Mouse (Mus musculus): ENCODE measurements around the gene Nav2. TPM values are rescaled to one million over a fixed set of nuclear protein-coding genes. Genes with fewer than 3 reads are reported as not detected.

Gene Nav2
- polyA plus RNA-seq, 1 experiment from 2014 or later: 12.4 TPM

DNA sequence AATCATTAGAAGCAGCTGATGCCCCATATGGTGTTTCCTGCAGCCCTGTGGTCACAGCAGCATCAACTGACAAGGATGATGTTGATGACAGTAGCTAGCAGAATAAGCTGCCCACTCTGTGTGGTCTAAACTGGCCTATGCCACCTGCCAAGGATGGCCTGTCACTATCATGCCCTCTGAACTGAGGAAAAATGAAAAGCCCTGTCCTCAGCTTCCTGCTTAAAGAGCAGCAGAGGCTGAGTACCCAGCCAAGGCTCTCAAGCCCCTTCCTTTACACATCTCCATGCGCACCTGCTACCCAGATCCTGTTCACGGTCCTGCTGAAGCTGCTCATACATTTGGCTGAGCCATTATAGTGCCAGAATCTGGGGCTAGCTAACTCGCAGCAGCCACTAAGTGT is 193.7 kb downstream of the Nav2 start:
- 86% methylated on average over 3 of the region's 3 CpGs for WGBS
- no peaks in the 10 kb centered on the region for H3K9me3 ChIP-seq

DNA sequence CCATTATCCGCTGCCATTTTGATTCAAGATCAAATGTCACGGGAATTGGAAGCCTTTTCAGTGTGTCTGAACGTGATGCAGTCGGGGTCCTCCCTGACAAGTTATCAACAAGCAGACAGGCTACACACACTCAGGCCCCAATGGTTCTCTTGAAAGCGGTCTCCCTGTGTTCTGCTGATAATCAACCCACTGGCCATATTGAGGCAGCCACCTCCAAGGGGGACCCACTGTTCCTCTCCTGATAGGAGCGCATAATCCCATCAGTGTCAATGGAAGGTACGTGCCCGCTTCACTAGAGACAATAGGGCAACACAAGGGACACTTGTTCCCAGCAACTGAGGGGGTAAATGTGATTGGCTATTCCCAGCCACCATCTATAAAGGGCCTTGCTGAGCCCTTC is 195.9 kb downstream of the Nav2 start:
- Histone ChIP-seq H3K4me1 (replicated peaks) (no peaks in the 10 kb centered on the region), H3K36me3 (no peaks in the 10 kb centered on the region), H3K27me3 (no peaks in the 10 kb centered on the region), H3K27ac (no peak overlapping the region), H3K9ac (replicated peaks) (no peak overlapping the region), H3K4me2 (no peak overlapping the region), H3K4me3 (replicated peaks) (no peak overlapping the region), H3K9me3 (no peaks in the 10 kb centered on the region)
- WGBS: 84% methylated on average over 8 of the region's 8 CpGs
- no peak for ATAC-seq (ENCODE audit: insufficient number of reproducible peaks, insufficient read depth, low FRiP score, low TSS enrichment, low read depth)

More for the DNA sequence above, 193.7 kb downstream of the Nav2 start:
- Histone ChIP-seq H3K27ac (no peak overlapping the region), H3K9ac (replicated peaks) (no peak overlapping the region), H3K4me3 (replicated peaks) (no peak overlapping the region), H3K27me3 (no peaks in the 10 kb centered on the region), H3K4me1 (replicated peaks) (no peaks in the 10 kb centered on the region), H3K4me2 (no peak overlapping the region), H3K36me3 (no peaks in the 10 kb centered on the region)
- ATAC-seq (ENCODE audit: insufficient number of reproducible peaks, insufficient read depth, low FRiP score, low TSS enrichment, low read depth): no peak

DNA sequence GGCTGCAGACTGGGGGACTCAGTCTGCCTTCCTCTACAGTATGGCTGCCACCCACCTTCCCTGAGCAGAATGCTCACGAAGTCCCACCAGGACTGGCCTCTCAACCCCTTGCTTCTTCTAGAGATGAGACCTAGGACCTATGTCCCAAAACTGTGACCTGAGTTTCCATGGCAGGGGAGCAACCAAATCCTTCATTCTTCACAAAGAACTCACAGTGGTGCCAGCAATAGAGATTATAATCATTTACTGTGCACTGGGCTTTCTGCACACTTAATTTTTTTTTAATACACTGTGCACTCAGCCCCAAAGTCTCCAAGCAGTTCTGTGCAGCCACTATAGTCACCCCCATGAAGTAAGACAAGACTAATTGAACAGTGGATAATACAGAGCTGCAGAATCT is 196.3 kb downstream of the Nav2 start:
- Histone ChIP-seq H3K4me3 (replicated peaks) (no peak overlapping the region), H3K4me2 (no peak overlapping the region), H3K4me1 (replicated peaks) (no peaks in the 10 kb centered on the region), H3K27ac (no peak overlapping the region), H3K27me3 (no peaks in the 10 kb centered on the region), H3K36me3 (no peaks in the 10 kb centered on the region), H3K9ac (replicated peaks) (no peak overlapping the region), H3K9me3 (no peaks in the 10 kb centered on the region)
- ATAC-seq (ENCODE audit: insufficient number of reproducible peaks, insufficient read depth, low FRiP score, low TSS enrichment, low read depth): no peak
- 88% methylated on average over 1 of the region's 1 CpGs for WGBS

DNA sequence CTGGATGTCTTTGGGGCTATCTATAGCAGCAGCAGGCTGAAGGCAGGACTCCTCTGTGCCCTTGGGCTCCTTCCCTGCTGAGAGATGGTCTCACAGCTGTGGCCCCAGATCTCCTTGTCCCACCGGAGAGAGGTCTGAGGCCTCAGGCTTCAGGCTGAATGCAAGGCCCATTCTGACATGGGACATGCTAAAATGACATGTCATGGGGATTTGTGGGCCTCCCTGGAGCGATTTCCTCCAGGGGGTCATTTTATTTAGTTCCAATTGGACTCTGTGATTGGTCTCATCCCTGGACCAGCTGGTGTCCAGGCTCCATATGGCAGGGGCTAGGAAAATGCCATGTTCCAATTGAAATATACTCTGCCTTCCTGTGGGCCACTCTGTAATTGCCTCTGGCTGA is 197.0 kb downstream of the Nav2 start:
- Histone ChIP-seq H3K4me2 (no peak overlapping the region), H3K27me3 (no peaks in the 10 kb centered on the region), H3K4me3 (replicated peaks) (no peak overlapping the region), H3K9me3 (no peaks in the 10 kb centered on the region), H3K27ac (no peak overlapping the region), H3K9ac (replicated peaks) (no peak overlapping the region), H3K36me3 (no peaks in the 10 kb centered on the region), H3K4me1 (replicated peaks) (no peaks in the 10 kb centered on the region)
- no peak for ATAC-seq (ENCODE audit: insufficient number of reproducible peaks, insufficient read depth, low FRiP score, low TSS enrichment, low read depth)
- 69% methylated on average over 2 of the region's 2 CpGs for WGBS

DNA sequence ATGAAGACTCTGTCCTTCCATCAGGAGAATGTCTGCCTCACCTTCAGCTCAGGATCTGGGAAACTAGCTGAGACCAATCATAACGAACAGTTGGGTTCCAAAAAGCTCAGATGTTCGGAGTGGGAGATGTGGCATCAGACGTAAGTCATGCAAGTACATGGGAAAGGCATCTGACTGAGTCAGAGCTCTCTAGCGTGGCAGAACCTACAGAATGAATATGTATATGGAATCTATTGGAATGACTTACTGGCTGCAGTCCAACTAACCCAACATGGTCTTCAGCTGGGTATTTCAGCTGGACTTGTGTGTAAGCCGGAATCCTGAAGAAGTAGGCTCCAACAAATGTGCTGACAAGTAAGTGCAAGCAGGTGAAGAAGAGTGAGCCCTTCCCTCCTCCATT is 199.6 kb downstream of the Nav2 start:
- no peak overlapping the region for H3K9ac ChIP-seq (replicated peaks)
- WGBS: 84% methylated on average over 5 of the region's 5 CpGs
- no peak overlapping the region for H3K4me3 ChIP-seq (replicated peaks)
- no peaks in the 10 kb centered on the region for H3K4me1 ChIP-seq (replicated peaks)
- no peaks in the 10 kb centered on the region for H3K27me3 ChIP-seq
- no peak overlapping the region for H3K27ac ChIP-seq
- no peaks in the 10 kb centered on the region for H3K36me3 ChIP-seq
- H3K9me3 ChIP-seq: no peaks in the 10 kb centered on the region
- H3K4me2 ChIP-seq: no peak overlapping the region
- no peak for ATAC-seq (ENCODE audit: insufficient number of reproducible peaks, insufficient read depth, low FRiP score, low TSS enrichment, low read depth)

DNA sequence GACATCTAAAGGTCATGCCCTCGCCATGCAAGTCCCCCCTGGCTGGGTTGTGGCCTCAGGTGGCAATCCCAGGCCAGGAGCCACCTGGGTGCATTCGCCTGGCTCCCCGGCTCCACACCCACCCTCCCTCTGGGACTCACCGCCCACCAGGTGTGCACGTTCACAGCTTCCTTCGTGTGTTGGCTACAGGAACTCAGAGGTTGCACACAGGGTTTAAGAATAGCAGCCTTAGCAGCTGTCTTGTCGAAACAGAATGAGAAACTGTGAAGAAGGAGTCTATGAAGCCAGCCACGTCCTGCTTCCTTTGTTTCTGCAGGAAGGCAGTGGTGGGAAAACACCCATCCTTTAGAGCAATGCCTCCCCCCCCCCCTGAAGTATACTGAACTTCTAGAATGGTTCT is 210.5 kb downstream of the Nav2 start:
- ATAC-seq (ENCODE audit: insufficient number of reproducible peaks, insufficient read depth, low FRiP score, low TSS enrichment, low read depth): no peak
- Histone ChIP-seq H3K36me3 (no peaks in the 10 kb centered on the region), H3K27ac (no peak overlapping the region), H3K27me3 (peaks cover 29% of the 10 kb centered on the region), H3K9me3 (no peaks in the 10 kb centered on the region), H3K4me3 (replicated peaks) (no peak overlapping the region), H3K4me2 (no peak overlapping the region), H3K4me1 (replicated peaks) (0 out of 2 replicates have a peak, but pooled peaks cover 4% of the 10 kb centered on the region), H3K9ac (replicated peaks) (no peak overlapping the region)
- WGBS: 73% methylated on average over 8 of the region's 8 CpGs

DNA sequence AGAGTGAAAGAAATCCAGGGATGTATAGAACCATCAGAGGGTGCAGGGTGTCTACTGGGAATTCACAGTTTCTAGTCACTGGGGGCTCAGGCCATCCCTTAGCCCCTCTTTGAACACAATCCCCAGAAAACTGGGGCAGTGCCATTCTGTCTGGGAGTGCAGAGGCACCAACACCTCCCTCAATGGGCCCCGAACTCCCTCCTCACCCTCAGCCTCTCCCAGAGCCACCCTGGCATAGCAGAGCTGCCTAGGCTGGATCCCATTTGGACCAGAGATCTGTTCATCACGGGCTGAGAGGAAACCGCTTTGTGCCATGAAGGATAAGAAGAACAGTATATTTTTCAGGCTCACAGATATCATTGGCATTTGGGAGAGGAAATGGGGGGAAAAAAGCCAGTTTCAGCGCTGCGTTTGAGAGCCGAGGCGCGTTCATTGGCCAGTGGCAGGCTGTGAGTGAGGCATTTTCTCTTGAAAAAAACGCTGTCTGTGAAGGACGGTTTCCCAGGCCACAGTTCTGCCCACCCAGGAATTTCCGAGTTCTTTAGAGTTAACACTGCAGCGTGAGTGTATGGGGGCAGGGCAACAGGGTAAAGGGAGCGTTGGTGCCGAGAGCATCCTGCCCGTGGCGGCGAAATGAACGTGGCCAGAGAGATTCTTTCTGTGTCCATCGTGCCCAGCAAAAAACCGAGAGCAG is 211.4 kb downstream of the Nav2 start:
- Histone ChIP-seq H3K36me3 (no peaks in the 10 kb centered on the region), H3K9ac (replicated peaks) (no peak overlapping the region), H3K4me2 (peak overlapping the region; percentile 30; the same call in 1 of the 2 replicates), H3K27me3 (peaks cover 29% of the 10 kb centered on the region), H3K4me1 (replicated peaks) (0 out of 2 replicates have a peak, but pooled peaks cover 4% of the 10 kb centered on the region), H3K9me3 (no peaks in the 10 kb centered on the region), H3K27ac (no peak overlapping the region), H3K4me3 (replicated peaks) (no peak overlapping the region)
- 56% methylated on average over 20 of the region's 20 CpGs for WGBS
- no peak for ATAC-seq (ENCODE audit: insufficient number of reproducible peaks, insufficient read depth, low FRiP score, low TSS enrichment, low read depth)

DNA sequence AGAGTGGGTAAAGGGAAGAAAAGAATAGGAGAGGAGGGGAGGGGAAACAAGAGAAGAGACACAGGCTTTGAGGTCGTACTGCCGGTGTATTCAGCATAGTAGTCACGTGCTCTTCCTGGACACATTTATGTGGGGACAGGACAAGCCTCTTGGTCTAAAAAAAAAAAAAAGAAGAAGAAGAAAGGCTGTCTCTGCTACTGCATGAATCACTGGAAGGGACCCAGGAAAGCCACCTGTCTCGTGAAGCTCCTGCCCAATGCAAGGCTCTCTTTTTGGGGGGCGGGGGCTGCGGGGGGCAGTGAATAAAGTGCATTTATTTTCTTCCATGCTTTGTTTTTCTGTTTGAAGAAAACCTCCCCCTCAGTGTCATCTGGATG is 212.0 kb downstream of the Nav2 start:
- WGBS: 56% methylated on average over 6 of the region's 6 CpGs
- no peaks in the 10 kb centered on the region for H3K9me3 ChIP-seq
- H3K4me1 ChIP-seq (replicated peaks): 0 out of 2 replicates have a peak, but pooled peaks cover 4% of the 10 kb centered on the region
- ATAC-seq (ENCODE audit: insufficient number of reproducible peaks, insufficient read depth, low FRiP score, low TSS enrichment, low read depth): no peak
- H3K4me2 ChIP-seq: peak overlapping the region; percentile 30; the same call in 1 of the 2 replicates
- no peak overlapping the region for H3K9ac ChIP-seq (replicated peaks)
- peaks cover 29% of the 10 kb centered on the region for H3K27me3 ChIP-seq
- H3K27ac ChIP-seq: no peak overlapping the region
- no peak overlapping the region for H3K4me3 ChIP-seq (replicated peaks)
- H3K36me3 ChIP-seq: no peaks in the 10 kb centered on the region

DNA sequence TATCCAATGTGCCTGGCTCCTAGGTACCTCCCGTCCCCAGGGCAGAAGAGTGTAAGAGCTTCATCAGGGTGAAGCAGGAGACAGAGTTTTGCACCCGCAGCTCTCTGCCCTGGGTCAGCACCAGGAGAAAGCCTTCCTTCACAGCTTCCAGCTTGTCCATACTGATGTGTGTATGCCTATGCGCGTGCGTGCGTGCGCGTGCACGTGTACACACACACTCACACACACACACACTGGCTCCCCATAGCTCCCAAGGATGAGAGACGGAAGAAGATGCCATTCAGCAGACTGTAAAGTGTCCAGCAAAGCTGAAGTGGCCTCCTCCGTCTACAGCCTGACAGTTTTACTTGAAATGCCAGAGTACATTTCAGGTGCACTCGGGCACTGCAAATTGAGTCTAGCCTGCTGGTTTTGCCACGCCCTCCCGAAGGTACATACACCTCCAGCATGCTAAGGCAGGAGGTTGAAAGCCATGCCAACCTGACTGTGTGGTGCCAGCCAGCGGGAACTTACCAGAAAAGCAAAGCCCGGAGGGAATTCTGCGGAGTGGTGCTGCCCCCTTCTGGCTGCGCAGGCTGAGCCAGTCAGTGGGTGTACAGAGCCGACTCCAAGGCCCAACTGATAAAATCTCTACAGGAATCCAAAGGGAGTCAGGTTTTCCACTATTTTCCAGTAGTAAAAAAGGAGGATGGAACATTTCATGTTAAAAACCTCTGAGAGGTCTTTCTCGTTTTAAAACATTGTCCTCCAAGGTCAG is 212.6 kb downstream of the Nav2 start:
- Histone ChIP-seq H3K27me3 (peaks cover 29% of the 10 kb centered on the region), H3K9me3 (no peaks in the 10 kb centered on the region), H3K27ac (no peak overlapping the region), H3K4me1 (replicated peaks) (0 out of 2 replicates have a peak, but pooled peaks cover 4% of the 10 kb centered on the region), H3K36me3 (no peaks in the 10 kb centered on the region), H3K4me3 (replicated peaks) (no peak overlapping the region), H3K9ac (replicated peaks) (no peak overlapping the region), H3K4me2 (no peak overlapping the region)
- 43% methylated on average over 20 of the region's 20 CpGs for WGBS
- ATAC-seq (ENCODE audit: insufficient number of reproducible peaks, insufficient read depth, low FRiP score, low TSS enrichment, low read depth): peak; percentile 48; the same call in 1 of the 2 replicates

DNA sequence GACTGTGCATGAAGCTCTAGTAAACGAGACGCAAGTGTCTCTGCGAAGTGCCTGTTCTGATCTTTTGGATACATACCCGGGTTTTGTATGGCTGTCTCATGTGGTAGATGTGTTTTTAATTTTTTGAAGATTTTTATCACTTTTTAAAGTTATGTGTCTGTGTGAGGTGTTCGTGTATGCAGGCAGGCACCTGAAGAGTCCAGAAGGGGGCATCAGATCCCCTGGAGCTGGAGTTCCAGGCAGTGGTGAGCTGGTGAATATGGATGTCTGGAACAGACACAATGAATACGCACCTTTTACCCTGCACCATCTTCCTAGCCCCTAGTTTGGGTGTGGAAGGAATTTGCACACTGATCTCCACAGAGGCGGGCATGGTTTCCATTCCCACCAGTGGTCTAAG is 214.0 kb downstream of the Nav2 start:
- WGBS: 66% methylated on average over 7 of the region's 7 CpGs
- Histone ChIP-seq H3K9me3 (no peaks in the 10 kb centered on the region), H3K36me3 (no peaks in the 10 kb centered on the region), H3K27ac (no peak overlapping the region), H3K27me3 (peaks cover 32% of the 10 kb centered on the region), H3K4me3 (replicated peaks) (no peak overlapping the region), H3K4me2 (no peak overlapping the region), H3K4me1 (replicated peaks) (0 out of 2 replicates have a peak, but pooled peaks cover 4% of the 10 kb centered on the region), H3K9ac (replicated peaks) (no peak overlapping the region)
- no peak for ATAC-seq (ENCODE audit: insufficient number of reproducible peaks, insufficient read depth, low FRiP score, low TSS enrichment, low read depth)

DNA sequence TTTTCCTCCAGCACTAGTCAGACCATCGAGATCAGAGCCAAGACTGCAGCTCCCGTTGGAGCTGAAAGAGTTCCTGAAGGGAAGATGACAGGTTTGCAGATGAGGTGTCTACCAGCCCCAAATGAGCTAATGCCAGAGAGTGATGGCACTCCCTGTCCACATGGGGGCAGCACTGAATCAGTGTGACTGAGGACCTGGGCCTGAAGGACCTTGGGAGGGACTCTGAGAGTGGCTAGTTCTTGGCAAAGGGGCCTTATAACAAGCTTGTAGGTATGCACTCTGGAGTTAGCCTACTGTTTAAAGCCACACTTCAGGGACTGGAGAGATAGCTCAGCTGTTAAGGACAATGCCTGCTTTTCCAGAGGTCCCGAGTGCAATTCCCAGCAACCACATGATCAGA is 217.0 kb downstream of the Nav2 start:
- Histone ChIP-seq H3K9me3 (no peaks in the 10 kb centered on the region), H3K4me3 (replicated peaks) (no peak overlapping the region), H3K27ac (no peak overlapping the region), H3K4me1 (replicated peaks) (no peaks in the 10 kb centered on the region), H3K9ac (replicated peaks) (no peak overlapping the region), H3K27me3 (peaks cover 32% of the 10 kb centered on the region), H3K36me3 (no peaks in the 10 kb centered on the region), H3K4me2 (no peak overlapping the region)
- WGBS: 37% methylated on average over 3 of the region's 3 CpGs
- no peak for ATAC-seq (ENCODE audit: insufficient number of reproducible peaks, insufficient read depth, low FRiP score, low TSS enrichment, low read depth)

Measured in limb, embryonic 12.5 days (tissue).